Comparison of ENCODE assay signal across 10 mouse cellular contexts in the genomic region with DNA sequence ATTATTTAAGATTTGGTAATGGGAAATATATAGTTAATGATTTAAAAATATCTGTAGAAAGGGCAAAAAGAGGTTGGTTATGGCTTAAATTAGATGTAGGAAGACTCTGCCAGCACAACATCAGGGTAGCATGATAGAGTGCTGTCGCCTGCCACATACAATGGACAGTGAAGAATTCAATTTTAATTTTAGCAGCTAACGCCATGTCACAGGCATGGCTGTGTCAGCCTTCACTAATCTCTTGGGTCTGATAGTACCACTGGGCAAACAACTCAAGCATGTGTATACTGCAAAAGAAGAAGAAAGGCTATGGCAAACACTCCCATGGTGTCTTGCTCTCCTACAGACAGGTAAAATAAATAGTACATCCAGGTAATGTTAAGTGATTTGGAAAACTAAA.
"Had no signal": no experiment of that assay in that cellular context is flagged by ENCODE, and none has a peak within 500 bp of the region (broad histone marks: within the 10 kb centered on the region; RNA-seq: fewer than 3 reads in every experiment).

No protein-coding gene starts in this region.

- H3K4me1 ChIP-seq: neural tube, embryonic 12.5 days had no signal

- H3K4me2 ChIP-seq: limb, embryonic 13.5 days; neural tube, embryonic 12.5 days had no signal

- H3K9ac ChIP-seq: limb, embryonic 13.5 days; liver, embryonic 14.5 days; neural tube, embryonic 12.5 days had no signal

- H3K9me3 ChIP-seq: limb, embryonic 13.5 days; neural tube, embryonic 12.5 days had no signal

- H3K36me3 ChIP-seq: limb, embryonic 13.5 days; neural tube, embryonic 12.5 days had no signal

- H3K27ac ChIP-seq: layer of hippocampus, adult 2 months; limb, embryonic 13.5 days; liver, embryonic 14.5 days; neural tube, embryonic 12.5 days had no signal

- DNase-seq: kidney, postnatal 10 days; kidney, postnatal 4 days; lung, adult 18-20 months; midbrain, embryonic 14.5 days; retina, postnatal 1 day; thymus, postnatal 36 days had no signal

- H3K27me3 ChIP-seq: neural tube, embryonic 12.5 days had no signal

- H3K4me3 ChIP-seq: layer of hippocampus, adult 2 months; limb, embryonic 13.5 days; neural tube, embryonic 12.5 days had no signal
